Mouse (Mus musculus): ENCODE data around the gene Gpr139. TPM values are rescaled to one million over a fixed set of nuclear protein-coding genes. Genes with fewer than 3 reads are reported as not detected.

Gpr139 gene
- polyA plus RNA-seq, 1 experiment from 2014 or later = not detected

GRCm38 (mm10) chr7:119111771-119112170, 72.6 kb downstream of the Gpr139 start:
- WGBS = 67% methylated on average over 8 of the region's 8 CpGs

GRCm38 (mm10) chr7:119105878-119106277, 78.5 kb downstream of the Gpr139 start:
- Histone ChIP-seq H3K27me3 (replicated peaks; ENCODE audit: control insufficient read depth, insufficient read depth, low read length) (no peaks in the 10 kb centered on the region), H3K36me3 (ENCODE audit: control insufficient read depth, insufficient read depth, low read length) (no peaks in the 10 kb centered on the region), H3K4me1 (ENCODE audit: control insufficient read depth, insufficient read depth, low read length) (no peaks in the 10 kb centered on the region), H3K4me3 (ENCODE audit: low read length) (no peak overlapping the region), H3K9me3 (ENCODE audit: control insufficient read depth, low read length) (no peaks in the 10 kb centered on the region), H3K9ac (ENCODE audit: low read depth, low read length) (no peak overlapping the region), H3K27ac (ENCODE audit: low read length) (no peak overlapping the region), H3K4me2 (ENCODE audit: low read depth, low read length) (no peak overlapping the region)
- 89% methylated on average over 4 of the region's 4 CpGs for WGBS
- no peak for ATAC-seq

More at GRCm38 (mm10) chr7:119111771-119112170, 72.6 kb downstream of the Gpr139 start:
- Histone ChIP-seq H3K4me2 (ENCODE audit: low read depth, low read length) (no peak overlapping the region), H3K27me3 (replicated peaks; ENCODE audit: control insufficient read depth, insufficient read depth, low read length) (no peaks in the 10 kb centered on the region), H3K36me3 (ENCODE audit: control insufficient read depth, insufficient read depth, low read length) (no peaks in the 10 kb centered on the region), H3K9me3 (ENCODE audit: control insufficient read depth, low read length) (no peaks in the 10 kb centered on the region), H3K9ac (ENCODE audit: low read depth, low read length) (no peak overlapping the region), H3K4me1 (ENCODE audit: control insufficient read depth, insufficient read depth, low read length) (no peaks in the 10 kb centered on the region), H3K27ac (ENCODE audit: low read length) (no peak overlapping the region), H3K4me3 (ENCODE audit: low read length) (no peak overlapping the region)
- ATAC-seq = no peak

DNA sequence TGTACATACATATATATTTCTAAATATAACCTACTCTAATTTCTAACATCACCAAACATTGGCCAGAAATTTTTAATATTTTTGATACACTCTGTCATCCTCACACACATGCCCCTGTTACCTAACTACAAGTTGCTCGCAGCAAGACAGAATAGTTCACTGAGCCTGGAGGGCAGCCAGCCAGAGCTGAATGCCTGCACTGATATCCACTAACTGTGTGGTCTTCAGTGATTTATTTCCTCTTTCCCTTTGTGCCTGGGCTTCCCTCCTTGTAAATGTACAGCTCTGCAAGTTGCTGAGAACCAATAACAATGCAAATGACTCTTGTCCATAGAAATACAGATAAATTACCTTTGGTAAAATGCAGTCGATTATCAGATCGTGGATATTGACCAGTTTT, 87.8 kb downstream of the Gpr139 start:
- no peak overlapping the region for H3K9ac ChIP-seq (ENCODE audit: low read depth, low read length)
- 60% methylated on average over 3 of the region's 3 CpGs for WGBS

More for the DNA sequence above, 87.8 kb downstream of the Gpr139 start:
- Histone ChIP-seq H3K27me3 (replicated peaks; ENCODE audit: control insufficient read depth, insufficient read depth, low read length) (no peaks in the 10 kb centered on the region), H3K9me3 (ENCODE audit: control insufficient read depth, low read length) (no peaks in the 10 kb centered on the region), H3K4me2 (ENCODE audit: low read depth, low read length) (no peak overlapping the region), H3K27ac (ENCODE audit: low read length) (no peak overlapping the region), H3K4me1 (ENCODE audit: control insufficient read depth, insufficient read depth, low read length) (no peaks in the 10 kb centered on the region), H3K4me3 (ENCODE audit: low read length) (no peak overlapping the region), H3K36me3 (ENCODE audit: control insufficient read depth, insufficient read depth, low read length) (no peaks in the 10 kb centered on the region)
- ATAC-seq = no peak

Other genes with a start within 250 kb of the Gpr139 start
- 2.6 and 2.8 TPM in 2 replicates for gene Gprc5b, start 189.4 kb downstream of the Gpr139 start, polyA plus RNA-seq (2015; fragmentation: Nextera tagmentation; extraction: Ambion mirVana)